Mouse (Mus musculus) CH12.LX (cell line): ENCODE data around the gene Frmd4a. TPM values are rescaled to one million over a fixed set of nuclear protein-coding genes. Genes with fewer than 3 reads are reported as not detected.

Experiments
- DNase-seq: peaks from one replicate; pipeline ENCODE4 v3.0.0-alpha.2; 2013; ENCODE audit errors: extremely low read depth
- H3K27ac ChIP-seq: 2 replicates; pipeline ENCODE4 v1.5.1; 2012; ENCODE audit warnings: low read depth, mild to moderate bottlenecking, control low read depth, moderate library complexity; ENCODE audit not compliant: insufficient read depth
- H3K27me3 ChIP-seq: replicated peaks from 2 replicates; pipeline ENCODE3; 2012; ENCODE audit warnings: inconsistent platforms
- H3K36me3 ChIP-seq, 2 experiments: replicated peaks in 1 of 2; 2 replicates each; pipeline versions ENCODE3 to v1.6.1; 2012; ENCODE audit warnings: inconsistent platforms in 1 of 2, low read length in 1 of 2, mild to moderate bottlenecking in 1 of 2, mixed read lengths in 1 of 2, moderate library complexity in 1 of 2; ENCODE audit not compliant: control insufficient read depth in 1 of 2, insufficient read depth in 1 of 2
- H3K4me1 ChIP-seq, 2 experiments: 2 replicates each; pipeline ENCODE4 v1.6.1; 2012; ENCODE audit warnings: inconsistent platforms in 1 of 2, moderate library complexity in 1 of 2; ENCODE audit not compliant: insufficient read depth in 2 of 2, control insufficient read depth in 1 of 2
- H3K4me2 ChIP-seq: 2 replicates; pipeline ENCODE4 v1.6.1; 2012; ENCODE audit warnings: low read depth, mild to moderate bottlenecking, control low read depth; ENCODE audit not compliant: poor library complexity, insufficient read depth, severe bottlenecking
- H3K4me3 ChIP-seq, 3 experiments: fragments of 150-350 bp in 1 of 3; sonication (generic) in 1 of 3; replicated peaks in 1 of 3; 2 replicates each; pipeline versions ENCODE3 to v1.5.1; 2011 to 2012; ENCODE audit warnings: low read depth in 2 of 3, low read length in 2 of 3, mild to moderate bottlenecking in 2 of 3, moderate library complexity in 2 of 3, control low read depth in 1 of 3, improper control_type of control experiment in 1 of 3, inconsistent platforms in 1 of 3, mixed read lengths in 1 of 3; ENCODE audit not compliant: poor library complexity in 1 of 3
- H3K79me2 ChIP-seq: replicated peaks from 2 replicates; pipeline ENCODE4 v1.6.1; 2012; ENCODE audit warnings: mild to moderate bottlenecking, moderate library complexity; ENCODE audit not compliant: control insufficient read depth, poor library complexity, insufficient read depth, severe bottlenecking; ENCODE audit errors: extremely low read depth
- H3K9ac ChIP-seq: 2 replicates; pipeline ENCODE4 v1.6.1; 2012; ENCODE audit warnings: low read depth, mild to moderate bottlenecking, control low read depth, moderate library complexity; ENCODE audit not compliant: insufficient read depth
- H3K9me3 ChIP-seq: replicated peaks from 2 replicates; pipeline ENCODE3; 2012; ENCODE audit warnings: low read length, inconsistent platforms, mixed read lengths
- CHD1 ChIP-seq: IDR thresholded peaks from 2 replicates; pipeline ENCODE4 v1.6.1; 2012; ENCODE audit warnings: low read depth, low read length, improper control_type of control experiment, inconsistent platforms
- E2F4 ChIP-seq: IDR thresholded peaks from 2 replicates; pipeline ENCODE4 v1.6.1; 2011; ENCODE audit warnings: low read depth, low read length, improper control_type of control experiment; ENCODE audit not compliant: insufficient replicate concordance
- ELF1 ChIP-seq: IDR thresholded peaks from 2 replicates; pipeline ENCODE4 v1.6.1; 2014; ENCODE audit warnings: low read depth, mild to moderate bottlenecking, inconsistent platforms, low read length, improper control_type of control experiment
- ETS1 ChIP-seq: conservative IDR thresholded peaks from 2 replicates; pipeline ENCODE4 v1.6.1; 2012; ENCODE audit warnings: low read depth, mild to moderate bottlenecking, inconsistent platforms, low read length, improper control_type of control experiment, moderate library complexity
- HCFC1 ChIP-seq: IDR thresholded peaks from 2 replicates; pipeline ENCODE4 v1.6.1; 2012; ENCODE audit warnings: low read depth, mild to moderate bottlenecking, inconsistent platforms, low read length, improper control_type of control experiment
- IRF4 ChIP-seq: IDR thresholded peaks from 2 replicates; pipeline ENCODE4 v1.6.1; 2014; ENCODE audit warnings: low read depth, mild to moderate bottlenecking, inconsistent platforms, low read length, improper control_type of control experiment
- JUND ChIP-seq: conservative IDR thresholded peaks from 2 replicates; pipeline ENCODE4 v1.6.1; 2011; ENCODE audit warnings: low read depth, low read length, improper control_type of control experiment
- KAT2A ChIP-seq: IDR thresholded peaks from 2 replicates; pipeline ENCODE4 v1.6.1; 2012; ENCODE audit warnings: low read length, improper control_type of control experiment, inconsistent platforms; ENCODE audit not compliant: insufficient replicate concordance
- MAX ChIP-seq: IDR thresholded peaks from 2 replicates; pipeline ENCODE4 v1.6.1; 2011; ENCODE audit warnings: low read length, improper control_type of control experiment
- MXI1 ChIP-seq: IDR thresholded peaks from 2 replicates; pipeline ENCODE4 v1.6.1; 2011; ENCODE audit warnings: mild to moderate bottlenecking, low read depth, low read length, improper control_type of control experiment
- MYC ChIP-seq: IDR thresholded peaks from 2 replicates; pipeline ENCODE4 v1.6.1; 2011; ENCODE audit warnings: low read depth, mild to moderate bottlenecking, improper control_type of control experiment, low read length
- NELFE ChIP-seq: IDR thresholded peaks from 2 replicates; pipeline ENCODE4 v1.6.1; 2011; ENCODE audit warnings: low read depth, low read length, improper control_type of control experiment
- POLR2A ChIP-seq: IDR thresholded peaks from 2 replicates; pipeline ENCODE4 v1.6.1; 2011; ENCODE audit warnings: low read depth, mild to moderate bottlenecking, improper control_type of control experiment, low read length
- RCOR1 ChIP-seq: conservative IDR thresholded peaks from 2 replicates; pipeline ENCODE4 v1.6.1; 2012; ENCODE audit warnings: low read depth, mild to moderate bottlenecking, inconsistent platforms, low read length, improper control_type of control experiment
- TBP ChIP-seq: conservative IDR thresholded peaks from 2 replicates; pipeline ENCODE4 v1.6.1; 2011; ENCODE audit warnings: low read depth, low read length, improper control_type of control experiment
- UBTF ChIP-seq: IDR thresholded peaks from 2 replicates; pipeline ENCODE4 v1.6.1; 2012; ENCODE audit warnings: low read depth, mild to moderate bottlenecking, inconsistent platforms, low read length, improper control_type of control experiment, moderate library complexity
- USF2 ChIP-seq: conservative IDR thresholded peaks from 2 replicates; pipeline ENCODE4 v1.6.1; 2011; ENCODE audit warnings: low read depth, low read length, improper control_type of control experiment
- ZC3H11A ChIP-seq: IDR thresholded peaks from 2 replicates; pipeline ENCODE4 v1.6.1; 2012; ENCODE audit warnings: low read depth, mild to moderate bottlenecking, inconsistent platforms, low read length, improper control_type of control experiment
- ZMIZ1 ChIP-seq: IDR thresholded peaks from 2 replicates; pipeline ENCODE4 v1.6.1; 2012; ENCODE audit warnings: low read depth, mild to moderate bottlenecking, inconsistent platforms, low read length, improper control_type of control experiment
- ZNF384 ChIP-seq: IDR thresholded peaks from 2 replicates; pipeline ENCODE4 v1.6.1; 2012; ENCODE audit warnings: low read depth, low read length, improper control_type of control experiment, inconsistent platforms
- dilution Hi-C: fragments of 300-500 bp; cut with MboI; formaldehyde crosslinking; loops from 2 replicates; pipeline ENCODE4 v1.14.3; 2020; ENCODE audit warnings: low sequenced_read_pairs; ENCODE audit not compliant: extremely low pct_unique_long_range_greater_than_20kb, extremely low pct_ligation_motif_present
- in situ Hi-C: fragments of 300-500 bp; cut with MboI; formaldehyde crosslinking; loops from 3 replicates; pipeline ENCODE4 v1.14.3; 2019; ENCODE audit warnings: low sequenced_read_pairs, low pct_ligation_motif_present, low pct_unique_long_range_greater_than_20kb, mixed read lengths
- polyA plus RNA-seq: library from polyadenylated mRNA; unstranded; fragments of >175 nt; gene quantifications from 2 replicates; pipeline ENCODE4 v1.2.1, GENCODE M21; 2012; ENCODE audit warnings: low read depth; ENCODE audit not compliant: insufficient read length
- total RNA-seq, 2 experiments: library from RNA; depleted of rRNA; stranded (reverse); fragments of 300-350 nt in 1 of 2; fragments of >200 nt in 1 of 2; gene quantifications; 2 replicates each; pipeline ENCODE4 v1.2.3; 2012 to 2014

Gene Frmd4a
- total and polyA plus RNA-seq, 3 experiments = 0.13 to 2.0 (median 0.32) TPM

- DNase-seq = no peak
- in situ Hi-C loops = no loop called here
- TF ChIP-seq NELFE (no peak), KAT2A (no peak), IRF4 (no peak), ZMIZ1 (no peak), USF2 (no peak), E2F4 (no peak), ETS1 (no peak), HCFC1 (no peak), UBTF (no peak), MXI1 (no peak)
- H3K36me3 ChIP-seq = no peaks in the 10 kb centered on the region
- no peak overlapping the region for H3K4me3 ChIP-seq
- peaks cover 0 to under 1% of the 10 kb centered on the region in 2 experiments; a peak in 1 of 4 replicates for H3K4me1 ChIP-seq
- no peaks in the 10 kb centered on the region for H3K27me3 ChIP-seq
- H3K4me2 ChIP-seq = no peak overlapping the region
- dilution Hi-C loops = no loop called here
- H3K9ac ChIP-seq = no peak overlapping the region
- H3K27ac ChIP-seq = no peak overlapping the region
- no peaks in the 10 kb centered on the region for H3K9me3 ChIP-seq
- no peaks in the 10 kb centered on the region for H3K79me2 ChIP-seq
Measured at GRCm38 (mm10) chr2:4340378-4340777, 322.9 kb downstream of the Frmd4a start.

- dilution Hi-C loops = no loop called here
Measured at GRCm38 (mm10) chr2:4341141-4341540, 323.6 kb downstream of the Frmd4a start.

More at GRCm38 (mm10) chr2:4341141-4341540, 323.6 kb downstream of the Frmd4a start:
- H3K9me3 ChIP-seq = no peaks in the 10 kb centered on the region
- H3K79me2 ChIP-seq = no peaks in the 10 kb centered on the region
- TF ChIP-seq MXI1 (no peak), JUND (no peak), ZMIZ1 (no peak), KAT2A (no peak), POLR2A (no peak), CHD1 (no peak), RCOR1 (no peak), MYC (no peak), TBP (no peak), MAX (no peak), E2F4 (no peak), HCFC1 (no peak), ELF1 (no peak), ZC3H11A (no peak), ZNF384 (no peak)
- no peaks in the 10 kb centered on the region for H3K36me3 ChIP-seq
- DNase-seq = no peak
- H3K4me3 ChIP-seq = no peak overlapping the region
- H3K4me1 ChIP-seq = peaks cover 0 to 6% of the 10 kb centered on the region in 2 experiments; a peak in 2 of 4 replicates
- H3K27ac ChIP-seq = no peak overlapping the region
- H3K9ac ChIP-seq = no peak overlapping the region
- H3K4me2 ChIP-seq = no peak overlapping the region
- H3K27me3 ChIP-seq = no peaks in the 10 kb centered on the region
- in situ Hi-C loops = no loop called here
